Mouse (Mus musculus): ENCODE results near the gene Gm7970. TPM values are rescaled to one million over a fixed set of nuclear protein-coding genes. Genes with fewer than 3 reads are reported as not detected.
"Not testable (repeated sequence)": the region's sequence is repeated elsewhere in the genome, so short reads cannot be mapped to it uniquely, and the experiment has no call there.

The Gm7970 gene
- polyA plus RNA-seq (2015; fragmentation: Nextera tagmentation; extraction: Ambion mirVana), result not detected in 2 replicates

- H3K4me2 ChIP-seq (ENCODE audit: low read length); H3K9me3 ChIP-seq (replicated peaks; ENCODE audit: control insufficient read depth, low read length, poor library complexity, severe bottlenecking); H3K36me3 ChIP-seq (ENCODE audit: control insufficient read depth, insufficient read depth, low read length); H3K27ac ChIP-seq (ENCODE audit: low read length); H3K4me3 ChIP-seq (ENCODE audit: low read depth, low read length); H3K9ac ChIP-seq (ENCODE audit: low read depth, low read length); ATAC-seq; H3K4me1 ChIP-seq (ENCODE audit: control insufficient read depth, insufficient read depth, low read length); H3K27me3 ChIP-seq (ENCODE audit: control insufficient read depth, insufficient read depth, low read depth, low read length): not testable (repeated sequence)
- WGBS, result no CpG with 5 or more reads among the region's 2 CpGs
Observed at GRCm38 (mm10) chr14:41555483-41555882, at the start of gene Gm7970. Gm7970 (minus strand) TSS chr14:41555583.

GRCm38 (mm10) chr14:41600935-41601334, 45.6 kb upstream of the Gm7970 start:
- not testable (repeated sequence) for H3K9me3 ChIP-seq (replicated peaks; ENCODE audit: control insufficient read depth, low read length, poor library complexity, severe bottlenecking); H3K4me2 ChIP-seq (ENCODE audit: low read length); H3K36me3 ChIP-seq (ENCODE audit: control insufficient read depth, insufficient read depth, low read length); H3K27ac ChIP-seq (ENCODE audit: low read length); H3K4me1 ChIP-seq (ENCODE audit: control insufficient read depth, insufficient read depth, low read length); H3K4me3 ChIP-seq (ENCODE audit: low read depth, low read length); H3K9ac ChIP-seq (ENCODE audit: low read depth, low read length); ATAC-seq; H3K27me3 ChIP-seq (ENCODE audit: control insufficient read depth, insufficient read depth, low read depth, low read length)
- WGBS, result 94% methylated on average over 15 of the region's 15 CpGs

DNA sequence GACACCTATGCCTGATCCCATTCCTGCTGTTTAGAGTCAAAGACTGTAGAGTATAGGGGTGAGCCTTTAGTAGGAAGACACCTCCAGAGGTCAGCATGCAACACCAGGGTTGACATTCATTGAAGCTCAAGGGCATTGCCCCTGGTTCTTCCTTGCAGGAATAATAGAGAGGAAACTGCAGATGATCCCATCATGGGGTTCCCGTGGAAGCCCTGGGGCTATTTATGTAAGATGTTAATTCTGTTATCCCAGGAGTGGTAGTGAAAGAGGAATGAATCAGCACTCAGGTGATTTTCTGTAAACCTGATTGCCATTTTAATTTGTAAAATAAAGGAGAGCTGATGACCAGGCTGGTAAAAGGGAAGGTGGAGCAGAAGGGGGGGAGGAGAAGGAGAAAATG, 31.0 kb upstream of the Gm7970 start:
- not testable (repeated sequence) for H3K4me1 ChIP-seq (ENCODE audit: control insufficient read depth, insufficient read depth, low read length); H3K27ac ChIP-seq (ENCODE audit: low read length); H3K9me3 ChIP-seq (replicated peaks; ENCODE audit: control insufficient read depth, low read length, poor library complexity, severe bottlenecking); H3K4me2 ChIP-seq (ENCODE audit: low read length); H3K27me3 ChIP-seq (ENCODE audit: control insufficient read depth, insufficient read depth, low read depth, low read length); H3K9ac ChIP-seq (ENCODE audit: low read depth, low read length); H3K36me3 ChIP-seq (ENCODE audit: control insufficient read depth, insufficient read depth, low read length); ATAC-seq; H3K4me3 ChIP-seq (ENCODE audit: low read depth, low read length)
- 86% methylated on average over 1 of the region's 1 CpGs for WGBS

- not testable (repeated sequence) for H3K27me3 ChIP-seq (ENCODE audit: control insufficient read depth, insufficient read depth, low read depth, low read length); H3K4me1 ChIP-seq (ENCODE audit: control insufficient read depth, insufficient read depth, low read length); H3K4me2 ChIP-seq (ENCODE audit: low read length); H3K36me3 ChIP-seq (ENCODE audit: control insufficient read depth, insufficient read depth, low read length); ATAC-seq; H3K9ac ChIP-seq (ENCODE audit: low read depth, low read length); H3K9me3 ChIP-seq (replicated peaks; ENCODE audit: control insufficient read depth, low read length, poor library complexity, severe bottlenecking); H3K4me3 ChIP-seq (ENCODE audit: low read depth, low read length); H3K27ac ChIP-seq (ENCODE audit: low read length)
- no CpG with 5 or more reads among the region's 1 CpGs for WGBS
Observed at GRCm38 (mm10) chr14:41572911-41573310, 17.5 kb upstream of the Gm7970 start, which contains the start of gene 1700049E17Rik2. 1700049E17Rik2 (plus strand) TSS chr14:41573211.

DNA sequence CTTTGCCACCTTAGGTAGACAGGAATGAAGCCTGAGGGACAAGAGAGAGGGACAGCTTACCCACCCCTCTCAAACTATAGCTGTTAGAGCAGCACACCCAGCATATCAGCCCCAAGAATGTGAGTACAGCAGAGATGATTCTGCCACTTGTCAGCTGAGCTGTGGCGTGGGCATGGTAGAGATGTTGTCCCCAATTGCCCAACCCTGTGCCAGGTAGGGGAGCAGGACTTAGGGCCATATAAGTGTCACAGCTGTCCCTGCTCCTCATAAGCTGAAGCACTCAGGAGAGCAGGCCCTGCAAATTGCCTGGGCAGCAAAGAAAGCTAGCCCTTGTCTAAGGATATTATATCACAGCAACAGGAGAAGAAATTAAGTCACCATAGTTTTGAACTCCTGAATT, 30.7 kb downstream of the Gm7970 start:
- not testable (repeated sequence) for H3K4me1 ChIP-seq (ENCODE audit: control insufficient read depth, insufficient read depth, low read length); H3K9ac ChIP-seq (ENCODE audit: low read depth, low read length); H3K9me3 ChIP-seq (replicated peaks; ENCODE audit: control insufficient read depth, low read length, poor library complexity, severe bottlenecking); H3K4me3 ChIP-seq (ENCODE audit: low read depth, low read length); H3K27me3 ChIP-seq (ENCODE audit: control insufficient read depth, insufficient read depth, low read depth, low read length); H3K27ac ChIP-seq (ENCODE audit: low read length); ATAC-seq; H3K4me2 ChIP-seq (ENCODE audit: low read length); H3K36me3 ChIP-seq (ENCODE audit: control insufficient read depth, insufficient read depth, low read length)
- 78% methylated on average over 1 of the region's 1 CpGs for WGBS

GRCm38 (mm10) chr14:41520683-41521082, 34.7 kb downstream of the Gm7970 start:
- H3K9ac ChIP-seq (ENCODE audit: low read depth, low read length); H3K9me3 ChIP-seq (replicated peaks; ENCODE audit: control insufficient read depth, low read length, poor library complexity, severe bottlenecking); H3K27ac ChIP-seq (ENCODE audit: low read length); H3K36me3 ChIP-seq (ENCODE audit: control insufficient read depth, insufficient read depth, low read length); ATAC-seq; H3K27me3 ChIP-seq (ENCODE audit: control insufficient read depth, insufficient read depth, low read depth, low read length); H3K4me2 ChIP-seq (ENCODE audit: low read length); H3K4me3 ChIP-seq (ENCODE audit: low read depth, low read length); H3K4me1 ChIP-seq (ENCODE audit: control insufficient read depth, insufficient read depth, low read length): not testable (repeated sequence)
- 77% methylated on average over 5 of the region's 5 CpGs for WGBS

Other genes starting within 250 kb of the Gm7970 start
- not detected in 2 replicates for gene Gm5798, start 207.0 kb downstream of the Gm7970 start, polyA plus RNA-seq (2015; fragmentation: Nextera tagmentation; extraction: Ambion mirVana)
- not detected in 2 replicates for gene Gm7945, start 169.2 kb downstream of the Gm7970 start, polyA plus RNA-seq (2015; fragmentation: Nextera tagmentation; extraction: Ambion mirVana)
- gene Gm6482, start 147.3 kb downstream of the Gm7970 start, polyA plus RNA-seq (2015; fragmentation: Nextera tagmentation; extraction: Ambion mirVana), result not detected in 2 replicates
- gene Gm7954, start 102.1 kb downstream of the Gm7970 start, polyA plus RNA-seq (2015; fragmentation: Nextera tagmentation; extraction: Ambion mirVana), result not detected in 2 replicates
- 0.29 TPM in 1 of 2 replicates, not detected in the other for gene Gm3486, start 66.1 kb downstream of the Gm7970 start, polyA plus RNA-seq (2015; fragmentation: Nextera tagmentation; extraction: Ambion mirVana)
- gene 1700049E17Rik2, start 17.6 kb upstream of the Gm7970 start, polyA plus RNA-seq (2015; fragmentation: Nextera tagmentation; extraction: Ambion mirVana), result not detected in 2 replicates
- gene Gm3072, start 69.0 kb upstream of the Gm7970 start, polyA plus RNA-seq (2015; fragmentation: Nextera tagmentation; extraction: Ambion mirVana), result not detected in 2 replicates
- gene Gm3676, start 90.9 kb upstream of the Gm7970 start, polyA plus RNA-seq (2015; fragmentation: Nextera tagmentation; extraction: Ambion mirVana), result not detected in 2 replicates
- not detected in 2 replicates for gene Gm8068, start 146.3 kb upstream of the Gm7970 start, polyA plus RNA-seq (2015; fragmentation: Nextera tagmentation; extraction: Ambion mirVana)
- gene Gm7929, start 195.0 kb upstream of the Gm7970 start, polyA plus RNA-seq (2015; fragmentation: Nextera tagmentation; extraction: Ambion mirVana), result not detected in 2 replicates
- not detected in 2 replicates for gene Gm47189, start 216.9 kb upstream of the Gm7970 start, polyA plus RNA-seq (2015; fragmentation: Nextera tagmentation; extraction: Ambion mirVana)

All from midbrain, embryonic 16.5 days (tissue).